Mouse (Mus musculus): ENCODE data around the gene Ccdc146.
"Not testable (repeated sequence)": the region's sequence is repeated elsewhere in the genome, so short reads cannot be mapped to it uniquely, and the experiment has no call there.

The Ccdc146 gene

GRCm38 (mm10) chr5:21387340-21387739 lies 37.1 kb downstream of the Ccdc146 start:
- no peak for DNase-seq (ENCODE audit: low spot score in 2 of 2)

GRCm38 (mm10) chr5:21386432-21386831 lies 38.0 kb downstream of the Ccdc146 start:
- DNase-seq (ENCODE audit: low spot score in 2 of 2): no peak

DNA sequence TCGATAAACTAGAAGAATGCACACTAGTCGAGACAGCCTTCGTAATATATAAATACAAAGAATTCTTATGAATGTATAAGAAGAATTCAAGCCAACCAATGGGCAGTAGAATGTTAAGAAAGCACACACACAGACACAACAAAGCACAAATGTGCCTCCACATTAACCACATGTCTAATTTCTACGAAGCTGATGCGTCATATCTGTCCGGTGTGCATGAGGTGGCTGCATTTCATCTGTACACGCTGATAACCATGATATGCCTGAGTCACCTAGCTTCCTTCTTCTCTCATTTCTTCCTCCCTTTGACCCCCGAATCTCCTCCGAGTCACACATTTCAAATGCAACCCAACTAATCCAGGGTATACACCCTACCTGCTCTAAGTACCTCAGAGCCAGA lies 39.5 kb downstream of the Ccdc146 start:
- DNase-seq (ENCODE audit: low spot score in 2 of 2): no peak

DNA sequence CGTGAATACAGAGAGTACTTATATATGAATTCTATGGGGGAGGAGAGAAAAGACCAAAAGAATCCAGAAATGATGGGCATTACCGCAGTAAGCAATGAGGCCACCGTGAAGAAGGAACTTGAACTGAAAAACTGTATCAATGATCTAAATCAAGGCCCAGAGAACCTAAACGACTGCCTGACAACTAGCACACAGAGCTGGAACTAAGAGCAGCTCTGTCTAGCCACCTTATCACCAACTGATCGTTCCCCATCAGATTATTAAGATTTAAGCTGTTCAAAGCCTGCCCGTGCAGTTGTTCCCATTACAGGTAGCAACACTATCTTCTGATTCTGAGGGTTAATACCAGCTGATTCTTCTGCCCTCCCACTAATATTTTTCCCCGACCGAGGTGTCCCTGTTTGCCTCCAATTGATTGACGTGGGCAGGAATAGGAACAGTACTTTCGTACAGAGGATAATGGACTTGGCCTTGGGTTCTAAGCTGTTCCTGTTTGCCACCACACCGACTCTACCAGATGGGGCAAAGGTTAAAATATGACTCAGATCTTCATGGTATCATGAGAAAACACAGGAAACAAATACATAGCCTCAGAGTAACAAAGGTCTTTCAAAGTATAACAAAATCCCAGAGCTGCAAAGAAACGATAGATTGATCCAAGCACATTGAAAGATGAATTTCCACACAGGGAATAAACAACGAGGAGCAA lies 40.1 kb downstream of the Ccdc146 start:
- no peak for DNase-seq (ENCODE audit: low spot score in 2 of 2)

GRCm38 (mm10) chr5:21383392-21384251 lies 40.9 kb downstream of the Ccdc146 start:
- DNase-seq (ENCODE audit: low spot score in 2 of 2): no peak

DNA sequence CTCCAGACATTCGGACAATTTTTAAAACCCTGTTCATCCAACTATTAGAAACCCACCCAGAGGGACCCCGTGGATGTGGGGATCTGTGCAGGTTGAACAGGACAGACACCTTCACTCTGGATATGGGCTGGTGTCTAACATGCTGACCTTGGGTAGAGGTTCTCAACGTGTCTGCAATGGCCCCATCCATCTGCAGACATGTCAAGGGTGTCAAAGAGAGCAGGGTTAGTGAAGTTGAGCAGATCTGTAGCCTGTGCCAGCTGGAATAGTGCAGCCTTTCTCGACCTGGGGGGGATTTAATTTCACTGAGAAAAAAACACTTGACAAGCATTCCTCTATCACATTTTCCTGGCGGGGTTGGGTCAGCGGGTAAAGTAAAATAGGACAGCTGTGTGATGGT lies 41.8 kb downstream of the Ccdc146 start:
- DNase-seq (ENCODE audit: low spot score in 2 of 2): no peak

DNA sequence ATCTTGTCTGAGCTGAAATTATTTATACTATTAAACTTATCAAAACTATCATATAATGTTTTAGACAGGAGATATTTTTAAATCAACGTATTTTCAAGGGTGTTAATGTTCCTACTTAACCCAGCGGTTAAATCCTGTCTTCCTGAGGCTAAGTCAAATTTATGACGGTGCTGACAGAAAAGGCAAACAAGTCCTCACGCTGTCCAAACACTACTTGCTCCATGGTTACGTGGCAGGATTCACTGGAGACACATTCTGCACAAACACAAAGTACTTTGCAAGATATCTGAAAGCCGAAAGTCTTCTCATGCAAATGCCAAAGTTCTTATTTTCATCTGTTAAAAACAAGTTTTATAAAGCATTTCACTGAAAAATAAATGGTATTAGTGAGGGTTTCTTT lies 42.5 kb downstream of the Ccdc146 start:
- no peak for DNase-seq (ENCODE audit: low spot score in 2 of 2)

DNA sequence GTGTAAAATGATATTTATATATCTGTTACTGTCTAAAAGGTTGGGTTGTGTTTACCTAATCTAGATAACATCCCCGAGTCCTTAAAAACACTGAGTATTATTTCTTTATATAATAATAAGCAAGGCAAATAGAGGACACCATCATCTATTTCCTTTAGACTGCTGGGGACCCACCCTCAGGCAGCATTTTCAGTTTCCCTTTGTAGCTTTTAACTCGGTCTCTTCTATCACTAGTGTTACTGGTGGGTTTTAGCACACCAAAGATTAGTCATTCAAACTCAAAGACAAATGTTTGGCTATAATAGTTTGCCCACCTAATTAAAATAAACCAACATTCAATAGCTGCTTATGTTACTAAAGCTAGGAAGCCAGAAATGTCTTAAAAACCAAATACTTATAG lies 46.1 kb downstream of the Ccdc146 start:
- DNase-seq (ENCODE audit: low spot score in 2 of 2): no peak

- DNase-seq (ENCODE audit: low spot score in 2 of 2): no peak
These were observed 47.5 kb downstream of the Ccdc146 start for GRCm38 (mm10) chr5:21376935-21377334.

- DNase-seq (ENCODE audit: low spot score in 2 of 2): no peak
These were observed 51.3 kb downstream of the Ccdc146 start for GRCm38 (mm10) chr5:21373180-21373518.

- DNase-seq (ENCODE audit: low spot score in 2 of 2): peak in 1 of 2 experiments; percentile 8
These were observed 51.8 kb downstream of the Ccdc146 start, which contains the start of gene Fgl2 for GRCm38 (mm10) chr5:21372493-21373179. Gene Fgl2 (plus strand): TSS chr5:21372642.

GRCm38 (mm10) chr5:21371920-21372319 lies 52.6 kb downstream of the Ccdc146 start:
- DNase-seq (ENCODE audit: low spot score in 2 of 2): no peak

GRCm38 (mm10) chr5:21370218-21370947 lies 54.1 kb downstream of the Ccdc146 start:
- no peak for DNase-seq (ENCODE audit: low spot score in 2 of 2)

- DNase-seq (ENCODE audit: low spot score in 2 of 2): no peak
These were observed 57.0 kb downstream of the Ccdc146 start for GRCm38 (mm10) chr5:21367514-21367913.

- no peak for DNase-seq (ENCODE audit: low spot score in 2 of 2)
These were observed 58.0 kb downstream of the Ccdc146 start for GRCm38 (mm10) chr5:21366338-21367053.

DNA sequence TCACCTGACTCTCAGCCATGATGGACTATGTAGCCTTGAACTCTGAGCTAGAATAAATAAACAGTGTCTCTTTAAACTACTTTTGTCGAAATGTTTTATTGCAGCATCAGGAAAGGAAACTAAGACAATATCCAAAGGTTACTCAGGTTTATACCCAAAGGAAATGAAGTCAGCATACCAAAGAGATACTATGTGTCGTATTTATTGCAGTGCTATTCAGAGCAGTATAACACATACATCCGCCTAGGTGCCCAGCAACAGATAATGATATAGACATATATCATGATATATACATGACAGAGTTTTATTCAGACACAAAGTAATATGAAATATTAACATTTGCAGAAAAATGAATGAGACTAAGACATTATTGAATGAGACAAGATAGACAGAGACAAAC lies 61.1 kb downstream of the Ccdc146 start:
- no peak for DNase-seq (ENCODE audit: low spot score in 2 of 2)

DNA sequence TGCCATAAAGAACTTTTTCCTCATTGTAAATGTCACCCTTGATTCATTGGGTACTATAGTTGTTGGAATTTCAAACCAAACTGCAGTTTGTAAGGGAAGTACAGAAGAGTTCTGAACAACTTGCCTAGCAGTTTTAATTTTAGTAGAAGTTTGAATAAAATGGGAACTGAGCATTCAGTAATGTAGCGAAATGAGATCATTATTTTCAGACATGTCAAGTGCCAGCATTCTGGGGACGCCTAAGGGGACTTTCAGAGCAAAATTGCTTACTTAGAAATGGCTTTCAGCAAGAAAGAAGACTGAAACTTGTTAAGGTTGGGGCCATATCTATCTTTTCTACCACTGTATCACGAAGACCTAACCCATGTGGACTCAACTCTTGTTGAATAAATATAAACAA lies 65.8 kb downstream of the Ccdc146 start:
- no peak for DNase-seq (ENCODE audit: low spot score in 2 of 2)

GRCm38 (mm10) chr5:21351678-21352077 lies 72.8 kb downstream of the Ccdc146 start:
- DNase-seq (ENCODE audit: low spot score in 2 of 2): no peak

- DNase-seq (ENCODE audit: low spot score in 2 of 2): no peak
These were observed 76.1 kb downstream of the Ccdc146 start for GRCm38 (mm10) chr5:21348366-21348765.

- not testable (repeated sequence) for DNase-seq (ENCODE audit: low spot score in 2 of 2)
These were observed 82.2 kb downstream of the Ccdc146 start for GRCm38 (mm10) chr5:21342265-21342664.

- no peak for DNase-seq (ENCODE audit: low spot score in 2 of 2)
These were observed 92.4 kb downstream of the Ccdc146 start for GRCm38 (mm10) chr5:21332119-21332518.

Measured in frontal cortex, postnatal 25 days (tissue).